Mouse (Mus musculus): ENCODE measurements around the gene Tcte2.

Gene Tcte2

DNA sequence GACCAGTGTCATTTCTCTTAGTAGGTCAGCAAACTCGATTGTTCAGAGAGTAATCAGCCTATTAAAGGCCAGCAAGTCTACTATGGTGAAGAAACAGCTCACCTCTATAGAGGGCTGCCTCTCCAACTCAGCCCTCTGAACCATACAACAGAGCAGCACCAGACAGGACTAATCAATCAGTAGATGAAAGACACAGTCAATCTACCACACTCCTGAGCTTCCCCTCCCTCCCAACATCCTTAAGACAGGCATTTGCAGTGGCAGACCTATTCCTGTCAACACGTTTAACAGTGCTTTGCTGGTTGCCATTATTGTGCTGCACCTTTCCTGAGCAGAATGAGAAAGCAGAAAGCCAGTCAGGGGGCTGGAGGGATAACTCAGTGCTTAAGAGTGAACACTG, 16.3 kb downstream of the Tcte2 start:
- DNase-seq (ENCODE audit: low read depth, low spot score): no peak

DNA sequence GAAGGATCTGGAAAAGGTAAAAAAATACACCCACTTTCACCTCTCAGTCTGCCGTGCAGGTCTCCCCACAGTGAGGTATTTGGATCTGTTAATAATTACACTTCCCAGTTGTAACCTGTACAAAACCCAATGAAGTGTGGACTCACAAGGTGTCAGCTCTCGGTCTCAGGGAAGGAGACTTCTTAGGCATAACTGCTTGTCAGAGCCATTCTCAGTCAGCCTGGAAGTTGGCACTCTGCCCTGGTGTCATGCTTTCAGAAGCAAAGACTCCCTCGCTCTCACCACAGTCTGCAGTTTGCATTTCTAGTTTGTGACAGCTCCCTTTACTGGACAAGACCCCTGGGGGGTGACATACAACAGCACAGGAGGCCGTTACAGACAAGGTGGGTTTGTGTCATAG, 16.8 kb downstream of the Tcte2 start:
- DNase-seq (ENCODE audit: low read depth, low spot score): no peak

DNA sequence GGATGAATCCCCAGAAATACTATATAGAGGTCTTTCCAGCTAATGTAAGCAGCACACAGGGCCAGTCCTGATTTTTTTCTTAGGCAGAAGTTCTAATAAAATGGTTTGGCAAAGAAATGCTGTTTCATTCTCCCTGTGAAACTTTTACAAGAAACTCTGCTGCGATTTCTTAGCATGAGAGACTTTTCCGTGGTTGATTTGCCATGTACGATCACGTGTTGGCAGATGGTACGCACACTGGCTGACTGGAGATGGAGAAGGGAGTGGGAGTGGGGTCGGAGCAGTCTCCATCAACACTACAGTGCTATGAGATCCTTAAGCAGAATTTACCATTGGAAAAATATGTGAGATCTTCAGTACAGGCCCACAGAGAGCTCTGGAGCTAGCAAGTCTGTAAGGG, 17.4 kb downstream of the Tcte2 start:
- DNase-seq (ENCODE audit: low read depth, low spot score): no peak

DNA sequence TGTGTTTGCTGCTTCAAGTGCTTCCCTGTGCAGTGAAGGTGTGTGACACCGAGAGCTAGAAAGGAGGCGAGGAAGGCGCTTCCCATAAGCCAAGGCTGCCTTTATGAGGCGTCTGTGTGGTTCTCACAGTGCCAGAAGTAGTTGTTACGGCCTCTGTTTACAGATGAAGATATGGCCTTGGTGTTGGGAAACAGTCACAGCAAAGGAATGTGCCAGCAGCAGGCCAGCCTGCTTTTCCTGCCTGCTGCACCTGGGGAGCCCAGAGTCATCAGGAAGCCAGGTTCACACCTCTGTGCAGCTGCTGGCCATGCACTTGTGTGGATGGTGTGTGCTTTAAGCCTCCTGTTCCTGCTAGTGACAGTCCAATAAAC, 17.9 kb downstream of the Tcte2 start:
- DNase-seq (ENCODE audit: low read depth, low spot score): no peak

DNA sequence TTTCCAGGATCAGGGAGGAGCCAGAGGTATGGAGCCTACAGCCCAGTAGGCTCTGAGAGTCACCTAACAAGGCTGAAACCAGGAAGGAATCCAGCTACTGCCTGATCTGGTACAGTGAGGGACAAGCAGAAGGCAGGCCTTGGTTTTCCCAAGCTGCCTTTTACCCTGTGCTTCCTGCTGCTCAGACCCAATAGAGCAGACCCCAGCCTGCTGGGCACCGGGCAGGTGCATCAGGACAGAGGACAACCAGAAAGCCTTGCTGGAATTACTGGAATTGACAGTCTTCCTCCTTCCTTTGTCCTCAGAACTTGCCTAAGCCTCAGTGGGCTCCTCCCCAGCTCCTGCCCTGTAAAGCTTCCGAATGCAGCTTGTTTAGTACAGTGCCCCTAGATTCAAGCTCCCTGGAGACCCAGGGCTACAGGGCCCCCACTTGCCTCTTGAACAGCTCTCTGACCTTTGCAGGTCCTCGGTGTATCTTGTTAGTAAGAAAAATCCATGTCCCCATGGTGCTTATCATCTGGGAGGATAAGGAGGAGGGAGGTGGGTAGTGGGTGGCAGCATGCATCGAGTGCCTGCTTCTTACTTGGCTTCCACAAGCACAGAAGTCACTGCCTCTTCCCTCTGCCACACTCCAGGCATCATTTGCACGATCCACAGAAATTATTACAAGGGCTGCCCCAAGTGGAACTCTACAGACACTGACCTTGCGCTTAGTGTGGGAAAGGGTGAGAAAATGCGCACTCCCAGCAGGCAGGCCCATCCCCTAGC, 18.5 kb downstream of the Tcte2 start:
- no peak for DNase-seq (ENCODE audit: low read depth, low spot score)

DNA sequence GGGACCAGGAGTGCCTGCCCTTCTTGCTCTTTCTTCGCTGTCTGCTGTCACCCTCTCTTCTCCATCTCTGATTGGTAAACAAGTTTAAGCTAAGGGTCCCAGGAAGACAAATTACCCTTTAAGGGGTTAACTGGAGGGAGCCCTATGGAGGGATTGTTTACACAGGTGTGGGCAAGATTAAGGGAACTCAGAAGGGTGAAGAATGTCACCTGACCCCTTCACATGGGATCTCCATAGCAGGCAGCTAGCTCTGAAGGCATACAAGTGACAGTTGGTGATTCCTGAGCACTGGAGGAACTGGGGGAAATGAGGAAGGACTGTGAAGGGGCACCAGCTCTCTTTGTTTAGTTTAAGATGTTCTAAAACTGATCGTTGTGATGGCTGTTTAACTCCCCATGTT, 19.3 kb downstream of the Tcte2 start:
- DNase-seq (ENCODE audit: low read depth, low spot score): no peak

DNA sequence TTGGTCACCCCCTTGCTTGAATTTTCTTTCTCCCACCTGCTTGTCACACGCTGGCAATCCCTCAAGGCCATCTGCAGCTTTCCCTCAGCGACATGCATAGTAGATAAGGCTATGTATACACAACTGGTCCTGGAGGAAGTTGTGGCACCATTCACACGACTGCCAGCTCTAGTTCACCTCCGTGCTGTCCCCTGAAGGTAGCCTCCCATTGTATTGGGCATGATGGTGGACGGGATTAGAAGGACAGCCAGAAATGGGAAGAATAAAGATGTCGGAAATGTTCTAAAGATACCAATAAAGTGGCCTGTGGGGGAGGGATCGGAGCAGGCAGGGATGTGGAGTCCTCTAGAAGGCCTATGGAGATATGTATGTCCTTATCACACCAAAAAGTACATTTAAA, 20.0 kb downstream of the Tcte2 start:
- DNase-seq (ENCODE audit: low read depth, low spot score): no peak

DNA sequence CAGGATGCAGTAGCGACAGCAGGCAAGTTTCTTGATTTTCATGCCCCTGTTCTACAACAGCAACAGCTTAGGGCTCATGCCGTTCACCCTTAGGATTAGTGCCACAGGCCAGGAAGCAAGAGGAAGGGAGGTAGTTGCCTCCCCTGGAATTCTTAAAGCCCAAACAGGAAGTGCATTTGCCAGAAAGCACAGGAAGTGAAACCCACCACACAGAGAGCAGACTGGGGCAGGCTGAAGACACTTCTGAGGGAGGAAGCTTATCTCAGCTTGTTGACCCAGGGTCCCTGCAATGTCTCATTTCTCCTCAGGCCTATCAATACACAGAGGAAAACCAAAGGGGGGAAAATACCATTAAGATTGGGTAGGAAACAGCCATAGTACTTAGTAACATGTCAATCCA, 20.8 kb downstream of the Tcte2 start:
- DNase-seq (ENCODE audit: low read depth, low spot score): no peak

DNA sequence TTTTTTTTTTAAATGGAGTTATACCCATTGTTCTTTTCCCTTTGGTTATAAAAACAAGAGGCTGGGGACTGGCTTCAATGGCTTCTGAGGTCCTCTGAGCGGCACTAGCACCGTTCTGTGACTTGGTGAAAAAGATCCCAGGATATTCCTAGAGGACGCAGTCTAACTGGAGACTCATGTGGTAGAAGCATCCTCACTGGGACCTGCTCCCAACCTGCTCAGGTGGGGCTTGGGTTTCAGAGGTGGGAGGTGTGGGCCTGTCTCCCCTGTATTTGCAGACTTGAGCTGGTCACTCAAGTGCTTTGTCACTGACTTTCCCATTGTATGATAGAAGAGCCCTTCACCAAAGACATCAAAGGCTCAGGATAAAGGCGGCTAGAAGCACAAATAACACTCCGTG, 21.6 kb downstream of the Tcte2 start:
- DNase-seq (ENCODE audit: low read depth, low spot score): no peak

DNA sequence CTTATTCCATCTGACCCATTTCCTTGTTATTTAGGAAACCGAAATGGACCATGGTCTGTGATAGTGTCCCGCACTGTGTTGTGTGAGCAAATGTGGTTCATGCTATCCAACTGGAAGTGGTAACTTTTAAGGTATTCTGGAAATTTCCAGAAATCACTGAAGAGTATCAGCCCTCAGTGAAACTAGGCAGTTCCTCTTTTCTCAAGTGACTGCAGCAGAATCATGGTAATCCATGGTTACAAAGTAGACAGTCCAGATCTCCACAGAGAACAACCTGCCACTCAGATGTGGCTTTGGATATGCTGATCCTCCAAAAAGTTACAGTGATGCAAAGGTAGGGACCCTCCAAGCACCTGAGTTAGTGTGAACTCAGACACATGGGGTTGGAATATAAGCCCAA, 22.7 kb downstream of the Tcte2 start:
- no peak for DNase-seq (ENCODE audit: low read depth, low spot score)

DNA sequence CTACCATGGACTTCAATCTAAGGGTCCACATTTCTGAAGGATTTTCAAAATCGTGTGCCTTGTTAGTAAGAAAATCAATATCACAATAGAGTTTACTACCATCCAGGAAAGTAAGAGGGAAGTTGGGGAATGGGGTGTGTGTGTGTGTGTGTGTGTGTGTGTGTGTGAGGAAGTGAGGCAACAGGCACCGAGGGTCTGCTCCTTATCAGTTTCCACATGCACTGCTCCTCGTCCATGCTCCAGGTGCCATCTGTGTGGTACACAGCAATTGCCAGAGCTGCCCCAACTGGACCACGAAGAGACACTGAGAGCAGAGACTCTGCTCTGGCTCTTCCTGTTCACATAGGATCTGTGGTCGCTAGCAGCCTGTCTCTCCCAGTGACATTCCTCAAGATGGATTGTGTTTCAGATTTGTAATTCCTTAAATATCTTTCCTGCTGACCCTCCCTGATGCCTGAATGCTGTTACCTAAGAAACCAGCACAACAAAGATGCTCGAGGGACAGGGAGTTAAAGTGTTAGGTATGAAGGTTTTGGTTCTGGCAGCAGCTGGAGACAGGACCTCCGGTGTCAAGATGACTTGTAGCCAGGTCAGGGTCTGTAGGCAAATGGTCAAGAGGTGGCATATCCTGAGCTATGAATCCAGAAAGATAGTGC, 23.4 kb downstream of the Tcte2 start:
- no peak for DNase-seq (ENCODE audit: low read depth, low spot score)

DNA sequence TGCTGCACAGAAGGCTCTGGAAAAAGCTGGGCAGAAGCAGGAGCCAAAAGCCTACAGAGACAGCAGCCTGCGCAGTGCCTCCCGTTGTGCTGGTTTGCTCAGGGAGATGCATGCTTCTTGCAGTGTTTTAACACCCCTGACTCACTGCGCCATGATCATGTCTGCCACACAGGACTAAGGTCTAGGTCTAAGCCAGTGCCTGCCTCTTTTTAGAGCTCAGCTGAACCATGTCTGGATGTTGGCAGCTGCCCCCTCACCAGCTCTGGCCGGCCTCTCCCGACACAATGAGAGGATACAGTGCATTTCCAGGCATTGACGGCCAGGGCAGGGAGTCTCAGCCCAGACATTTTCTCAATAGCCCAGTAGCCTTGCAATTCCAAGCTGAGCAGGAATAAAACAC, 24.3 kb downstream of the Tcte2 start:
- no peak for DNase-seq (ENCODE audit: low read depth, low spot score)

DNA sequence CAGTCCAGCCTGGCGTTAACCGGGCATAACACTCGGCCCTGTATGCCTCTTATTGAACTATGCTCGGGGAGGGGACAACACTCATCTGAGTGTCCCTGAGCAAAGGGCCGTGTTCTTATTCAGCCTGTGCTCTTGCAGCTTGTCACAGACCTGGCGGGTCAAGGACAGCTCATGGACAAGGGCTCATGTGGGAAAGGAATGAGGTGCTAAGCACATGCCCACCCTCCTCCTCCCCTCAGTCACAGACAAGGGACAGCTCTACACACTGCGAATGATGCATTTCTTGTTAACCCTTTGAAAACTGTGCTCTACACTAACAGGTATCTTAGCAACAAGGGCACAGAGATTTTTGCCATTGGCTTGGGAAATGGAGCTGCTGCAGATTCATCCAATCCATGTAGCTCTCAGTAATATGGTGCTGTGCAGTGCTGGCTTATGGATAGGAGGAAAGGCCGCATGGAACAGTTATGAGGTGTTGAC, 25.8 kb downstream of the Tcte2 start:
- DNase-seq (ENCODE audit: low read depth, low spot score): no peak

DNA sequence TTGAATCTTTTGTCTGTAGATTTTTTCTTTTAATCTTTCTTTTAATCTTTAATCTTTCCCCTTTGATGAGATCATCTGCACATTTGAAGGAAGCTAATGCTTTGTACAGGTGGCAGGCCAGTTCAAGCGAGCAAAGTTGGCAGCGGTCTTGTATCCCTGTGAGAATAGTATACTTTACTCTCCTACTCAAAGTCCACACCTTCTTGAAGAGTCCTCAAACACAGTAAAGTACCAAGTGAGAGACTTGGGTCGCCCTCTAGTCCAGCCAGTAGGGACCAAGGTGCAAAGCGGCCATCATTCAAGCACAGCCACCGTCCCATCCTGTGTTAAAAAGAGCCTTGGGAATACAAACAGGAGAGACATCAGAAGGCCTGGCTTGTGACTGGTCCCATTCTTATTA, 26.6 kb downstream of the Tcte2 start:
- DNase-seq (ENCODE audit: low read depth, low spot score): no peak

DNA sequence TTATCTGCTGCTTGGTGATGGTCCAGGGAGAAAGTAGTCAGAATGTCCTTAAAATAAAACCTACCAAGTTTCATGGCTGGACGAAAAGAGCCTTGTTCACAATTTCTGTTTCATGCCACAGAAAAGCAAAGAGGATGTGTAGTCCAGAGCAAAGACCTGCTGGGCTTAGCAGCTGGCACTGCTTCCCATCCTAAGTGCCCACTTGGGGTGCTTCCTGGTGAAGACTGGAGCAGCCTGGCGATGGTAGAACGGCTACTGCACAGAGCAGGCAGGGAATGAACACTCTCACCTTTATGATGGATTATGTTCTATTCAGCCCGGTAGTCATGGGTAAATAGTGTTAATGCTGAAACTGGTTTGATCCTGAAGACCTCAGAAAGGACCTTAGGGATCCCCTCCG, 27.7 kb downstream of the Tcte2 start:
- DNase-seq (ENCODE audit: low read depth, low spot score): no peak

DNA sequence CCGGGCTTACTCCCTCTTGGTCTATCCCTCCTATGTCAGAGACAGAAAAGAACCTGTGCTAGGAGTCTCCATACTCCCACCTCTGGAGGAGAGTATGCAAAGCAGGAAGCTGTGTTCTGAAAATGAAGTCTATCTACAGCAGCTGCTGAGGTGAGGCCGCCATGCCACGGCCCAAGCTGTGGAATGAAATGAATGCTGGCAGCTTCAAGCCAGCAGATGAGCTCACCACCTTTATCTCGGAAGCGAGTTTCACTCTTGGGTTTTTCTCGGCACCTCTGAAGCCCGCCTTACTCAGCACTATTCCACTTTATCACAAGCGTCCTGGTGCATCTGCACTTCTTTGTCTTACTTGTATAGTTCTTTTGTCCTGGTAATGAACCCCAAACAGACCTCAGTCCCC, 28.9 kb downstream of the Tcte2 start:
- no peak for DNase-seq (ENCODE audit: low read depth, low spot score)

DNA sequence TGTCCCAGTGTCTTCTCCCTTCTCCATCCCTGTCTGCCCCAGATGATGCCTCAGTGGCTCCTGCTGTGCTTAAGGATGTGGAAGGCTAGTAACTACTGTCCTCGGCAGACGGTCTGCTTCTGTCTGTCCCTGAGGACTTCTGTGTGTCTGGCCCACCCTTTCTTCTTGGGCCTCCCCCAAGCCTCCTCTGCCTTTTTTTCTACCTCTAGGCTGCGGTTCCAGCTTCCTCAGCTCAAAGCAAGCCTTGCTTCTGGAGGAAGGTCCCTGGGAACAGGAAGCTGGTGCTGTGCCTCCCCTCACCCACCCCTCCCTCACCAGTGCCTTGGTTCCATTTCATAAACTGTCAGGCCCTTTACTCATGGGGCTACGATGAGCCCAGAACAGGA, 29.9 kb downstream of the Tcte2 start:
- no peak for DNase-seq (ENCODE audit: low read depth, low spot score)

DNA sequence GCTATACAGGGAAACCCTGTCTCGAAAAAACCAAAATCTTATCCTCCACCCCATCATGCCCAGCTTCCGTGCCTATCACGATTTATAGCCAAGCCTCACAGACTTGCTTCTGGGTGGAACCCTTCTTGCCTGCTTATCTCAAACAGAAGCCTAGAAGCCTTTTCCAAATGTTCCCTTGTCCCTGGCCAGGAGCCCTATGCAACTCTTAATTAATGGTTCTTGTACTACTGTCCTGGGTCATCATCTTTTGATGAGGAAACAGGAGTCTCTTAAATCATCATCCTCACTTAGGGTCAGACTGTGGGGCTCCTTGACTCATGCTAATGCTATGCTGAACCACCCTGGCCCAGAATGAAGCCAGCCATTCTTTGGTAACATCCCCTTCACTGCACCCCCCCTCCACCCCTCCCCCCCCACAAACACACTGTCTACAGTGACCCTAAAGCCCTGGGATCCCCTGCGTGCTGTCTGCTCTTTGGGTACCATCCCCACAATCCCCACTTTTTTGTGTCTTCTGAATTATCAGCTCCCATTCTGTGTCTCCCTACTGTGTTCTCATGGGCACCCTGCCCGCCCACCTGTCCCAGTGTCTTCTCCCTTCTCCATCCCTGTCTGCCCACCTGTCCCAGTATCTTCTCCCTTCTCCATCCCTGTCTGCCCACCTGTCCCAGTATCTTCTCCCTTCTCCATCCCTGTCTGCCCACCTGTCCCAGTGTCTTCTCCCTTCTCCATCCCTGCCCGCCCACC, 30.5 kb downstream of the Tcte2 start:
- DNase-seq (ENCODE audit: low read depth, low spot score): no peak

DNA sequence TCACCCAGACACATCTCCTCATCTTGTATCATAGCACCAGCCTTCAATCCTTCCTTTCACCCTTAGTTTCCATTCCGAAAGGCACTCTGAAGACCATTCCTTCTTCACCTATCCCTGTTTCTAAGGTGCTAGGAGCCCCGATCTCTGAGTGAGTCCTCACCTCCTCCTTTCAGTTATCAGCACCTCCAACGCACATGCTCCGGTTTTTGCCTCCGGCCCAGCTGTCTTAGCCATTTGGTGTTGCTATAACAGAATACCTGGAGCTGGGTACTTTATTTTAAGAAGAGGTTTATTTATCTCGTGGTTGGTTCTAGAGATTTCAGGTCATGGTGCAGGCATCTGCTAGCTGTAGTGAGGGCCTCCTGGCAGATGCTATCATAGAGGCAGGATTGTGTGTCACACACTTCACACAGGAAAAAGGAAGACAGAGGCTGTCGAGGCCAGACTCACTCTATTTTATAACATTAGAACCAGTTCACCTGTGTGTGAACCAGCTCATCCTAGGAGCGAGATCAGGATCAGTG, 34.7 kb downstream of the Tcte2 start:
- no peak for DNase-seq (ENCODE audit: low read depth, low spot score)

DNA sequence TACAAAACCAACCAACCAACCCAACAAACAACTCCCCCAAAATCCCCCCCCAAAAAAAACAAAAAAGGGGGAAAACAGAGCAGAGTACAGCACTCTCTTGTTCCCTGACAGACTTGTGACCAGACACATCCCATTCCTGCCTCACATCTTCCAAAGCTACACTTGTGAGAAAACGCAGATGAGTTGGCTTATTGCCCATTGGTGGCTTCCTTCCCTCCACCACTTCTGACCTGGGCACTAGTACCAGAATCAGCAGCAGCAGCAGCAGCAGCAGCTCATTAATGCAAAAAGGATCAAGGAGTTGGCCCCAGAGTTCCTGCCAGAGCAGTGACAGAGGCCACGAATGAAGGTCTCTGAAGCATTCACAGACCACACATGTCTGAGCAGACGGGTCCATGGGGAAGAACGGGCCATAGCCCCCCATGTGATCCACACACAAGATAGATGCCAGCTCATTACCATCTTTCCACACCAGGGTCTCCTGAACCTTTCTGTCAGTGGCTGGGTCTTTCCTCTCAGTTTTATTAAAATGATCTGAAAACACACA, 36.5 kb downstream of the Tcte2 start:
- DNase-seq (ENCODE audit: low read depth, low spot score): no peak

DNA sequence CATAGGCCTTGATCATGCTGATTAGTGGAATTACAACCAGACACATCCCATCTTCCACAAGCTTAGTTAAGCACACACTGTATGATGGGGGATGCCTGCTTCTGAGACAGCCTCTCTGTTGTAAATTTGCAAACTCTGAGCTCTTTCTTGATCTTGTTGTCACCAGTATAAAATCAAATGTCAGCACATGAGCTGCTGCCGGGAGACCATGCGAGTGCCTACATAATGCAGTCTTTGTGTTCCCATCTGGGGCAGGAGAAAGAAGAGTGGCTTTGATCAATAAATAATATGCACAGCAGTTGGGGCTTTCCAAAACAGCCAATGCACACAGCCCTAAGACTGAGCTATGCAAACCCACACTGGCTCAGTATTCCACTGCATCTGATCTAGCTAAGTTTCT, 39.2 kb downstream of the Tcte2 start:
- DNase-seq (ENCODE audit: low read depth, low spot score): no peak

DNA sequence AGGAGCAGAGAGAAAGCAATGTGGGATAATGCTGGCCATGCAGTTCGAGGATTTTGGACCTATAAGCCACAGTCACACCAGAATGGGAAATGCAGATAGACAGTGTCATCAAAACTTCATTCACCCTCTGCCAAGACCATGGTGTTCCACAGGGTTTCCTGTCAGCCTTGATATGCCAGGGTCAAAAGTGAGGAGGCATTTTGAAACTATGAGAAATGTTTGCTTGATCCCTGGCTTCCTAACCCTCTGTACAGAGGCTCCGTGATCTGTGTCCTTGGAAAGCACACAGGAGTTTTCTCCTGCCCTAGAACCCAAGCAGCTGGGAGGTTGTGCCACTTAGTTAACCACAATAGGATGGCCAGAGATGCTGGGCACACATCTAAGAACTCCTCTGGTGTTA, 40.3 kb downstream of the Tcte2 start:
- DNase-seq (ENCODE audit: low read depth, low spot score): no peak

All from embryo, embryonic 11.5 days (tissue).